In genomic region chr4:59452503-59452933, GRCm38 (mm10) we compare ENCODE assay signal across 17 mouse cellular contexts. TPM values are rescaled to one million over a fixed set of nuclear protein-coding genes. Genes with fewer than 3 reads are reported as not detected.
A peak's percentile ranks its signal among the peaks of the same experiment; 100 is the strongest.
DNase-seq lines count a peak whose midpoint lies in the region; TF ChIP-seq lines count a peak whose summit lies in the region.
"Had no signal": no experiment of that assay in that cellular context is flagged by ENCODE, and none has a peak within 500 bp of the region (broad histone marks: within the 10 kb centered on the region; RNA-seq: fewer than 3 reads in every experiment).

No protein-coding gene starts in this region.

- TF ChIP-seq RAD21 in MEL (IDR thresholded peaks at IDR 0.05; ENCODE audit: low read depth, low read length) = no peak

- TF ChIP-seq EP300 in MEL (IDR thresholded peaks at IDR 0.05; ENCODE audit: low read depth in 1 of 2, low read length in 2 of 2) = peak; percentile 27 to 56; a peak in 1 of 4 replicates

- no peak; a peak in 1 of 4 replicates for TF ChIP-seq POLR2A in MEL (IDR thresholded peaks at IDR 0.05; ENCODE audit: control insufficient read depth in 1 of 2, insufficient read depth in 1 of 2, low read depth in 1 of 2, low read length in 2 of 2, poor library complexity in 1 of 2)
- no peak for TF ChIP-seq POLR2A in kidney, adult 2 months (IDR thresholded peaks at IDR 0.05; ENCODE audit: low read depth, low read length)

- intact Hi-C loops in gastrocnemius, postnatal 14 days (cut with DNase I; ENCODE audit: low total_unique reads) = no loop called here
- intact Hi-C loops in heart, postnatal 14 days (cut with DNase I) = no loop called here

- 33% methylated on average over 8 of the region's 8 CpGs for WGBS in kidney, adult 2 months
- WGBS in macrophage (ENCODE audit: missing documents) = 66% methylated on average over 8 of the region's 8 CpGs

- no peaks in the 10 kb centered on the region for H3K27me3 ChIP-seq in MEL (ENCODE audit: control insufficient read depth in 1 of 2, insufficient read depth in 2 of 2, low read length in 2 of 2)
- no peaks in the 10 kb centered on the region for H3K27me3 ChIP-seq in kidney, adult 2 months (replicated peaks; ENCODE audit: control insufficient read depth, insufficient read depth, low read length)
- H3K27me3 ChIP-seq: embryonic facial prominence, embryonic 13.5 days; forebrain, embryonic 15.5 days; hindbrain, embryonic 12.5 days; liver, embryonic 15.5 days; midbrain, embryonic 13.5 days had no signal

- peak; percentile 61 for DNase-seq in heart, adult 11 months
- DNase-seq in heart, adult 8-10 months (ENCODE audit: low spot score) = no peak
- DNase-seq in MEL (ENCODE audit: low read depth, low spot score) = peak; percentile 90
- DNase-seq in kidney, adult 2 months = peak; percentile 87
- DNase-seq in gastrocnemius, postnatal 14 days = no peak
- DNase-seq in heart, postnatal 14 days = no peak
- DNase-seq in heart, adult 9 months (ENCODE audit: low spot score in 2 of 2) = no peak
- DNase-seq: cerebellum, adult 9-10 months; heart, adult 18-20 months; right cerebral cortex, postnatal 4 days had no signal

- peaks cover 0 to 33% of the 10 kb centered on the region in 2 experiments; a peak in 2 of 4 replicates for H3K36me3 ChIP-seq in MEL (ENCODE audit: control insufficient read depth in 1 of 2, insufficient read depth in 2 of 2, low read length in 2 of 2)
- H3K36me3 ChIP-seq in kidney, adult 2 months (ENCODE audit: control insufficient read depth, insufficient read depth, low read length) = no peaks in the 10 kb centered on the region
- no peaks in the 10 kb centered on the region for H3K36me3 ChIP-seq in macrophage (ENCODE audit: inconsistent target)
- H3K36me3 ChIP-seq: embryonic facial prominence, embryonic 13.5 days; forebrain, embryonic 15.5 days; hindbrain, embryonic 12.5 days; liver, embryonic 15.5 days; midbrain, embryonic 13.5 days had no signal

- H3K79me2 ChIP-seq in MEL (ENCODE audit: control insufficient read depth, insufficient read depth, low read length, poor library complexity) (no peaks in the 10 kb centered on the region; the same call in 1 of the 2 replicates), macrophage (ENCODE audit: inconsistent target) (no peaks in the 10 kb centered on the region)

- TF ChIP-seq CTCF in MEL (IDR thresholded peaks at IDR 0.05 in 2 of 3, conservative IDR thresholded peaks at IDR 0.05 in 1 of 3; ENCODE audit: control insufficient read depth in 1 of 3, insufficient read depth in 1 of 3, low read depth in 2 of 3, low read length in 3 of 3, poor library complexity in 1 of 3, severe bottlenecking in 1 of 3) = no peak
- TF ChIP-seq CTCF in kidney, adult 2 months (conservative IDR thresholded peaks at IDR 0.05; ENCODE audit: insufficient read depth, insufficient read length, low read depth, low read length) = no peak

- peak overlapping the region; percentile 37 to 73 for H3K4me3 ChIP-seq in MEL (ENCODE audit: control insufficient read depth in 1 of 2, insufficient read depth in 1 of 2, low read depth in 2 of 2, low read length in 2 of 2)
- no peak overlapping the region for H3K4me3 ChIP-seq in kidney, adult 2 months (ENCODE audit: insufficient read depth, low read depth, low read length)
- H3K4me3 ChIP-seq in macrophage (ENCODE audit: inconsistent target) = no peak overlapping the region
- H3K4me3 ChIP-seq: embryonic facial prominence, embryonic 13.5 days; forebrain, embryonic 15.5 days; hindbrain, embryonic 12.5 days; left cerebral cortex, adult 2 months; liver, embryonic 15.5 days; midbrain, embryonic 13.5 days had no signal

- peak overlapping the region; percentile 92 for H3K27ac ChIP-seq in MEL (ENCODE audit: control insufficient read depth, low read depth, low read length)
- H3K27ac ChIP-seq in kidney, adult 2 months (ENCODE audit: insufficient read depth, low read depth, low read length) = peak overlapping the region; percentile 74
- peak overlapping the region; percentile 54 for H3K27ac ChIP-seq in macrophage
- H3K27ac ChIP-seq: embryonic facial prominence, embryonic 13.5 days; forebrain, embryonic 15.5 days; hindbrain, embryonic 12.5 days; left cerebral cortex, adult 2 months; liver, embryonic 15.5 days; midbrain, embryonic 13.5 days had no signal

- peak overlapping the region; percentile 65 for H3K9ac ChIP-seq in MEL (ENCODE audit: control insufficient read depth, low read depth, low read length, poor library complexity, severe bottlenecking)
- H3K9ac ChIP-seq: embryonic facial prominence, embryonic 13.5 days; forebrain, embryonic 15.5 days; hindbrain, embryonic 12.5 days; liver, embryonic 15.5 days; midbrain, embryonic 13.5 days had no signal

- H3K9me3 ChIP-seq in MEL (replicated peaks; ENCODE audit: insufficient read depth, low read length) = no peaks in the 10 kb centered on the region
- H3K9me3 ChIP-seq: embryonic facial prominence, embryonic 13.5 days; forebrain, embryonic 15.5 days; hindbrain, embryonic 12.5 days; liver, embryonic 15.5 days; midbrain, embryonic 13.5 days had no signal

- peaks cover 26 to 39% of the 10 kb centered on the region in 2 experiments for H3K4me1 ChIP-seq in MEL (ENCODE audit: control insufficient read depth in 1 of 2, insufficient read depth in 2 of 2, low read length in 2 of 2)
- peaks cover 12% of the 10 kb centered on the region; the same call in 1 of the 2 replicates for H3K4me1 ChIP-seq in kidney, adult 2 months (ENCODE audit: control insufficient read depth, insufficient read depth, low read length)
- H3K4me1 ChIP-seq: embryonic facial prominence, embryonic 13.5 days; forebrain, embryonic 15.5 days; hindbrain, embryonic 12.5 days; midbrain, embryonic 13.5 days had no signal

TF ChIP-seq in MEL, 35 proteins besides CTCF, POLR2A, EP300 and RAD21 (continues in another document):
- TF ChIP-seq SIN3A (IDR thresholded peaks at IDR 0.05; ENCODE audit: low read length) (0 out of 2 replicates have a peak, but pooled peaks have one; percentile 30), ZC3H11A (IDR thresholded peaks at IDR 0.05; ENCODE audit: low read depth, low read length) (no peak), MYC (IDR thresholded peaks at IDR 0.05; ENCODE audit: low read depth, low read length) (no peak), RCOR1 (IDR thresholded peaks at IDR 0.05; ENCODE audit: low read depth, low read length) (no peak), ZMIZ1 (IDR thresholded peaks at IDR 0.05; ENCODE audit: low read depth, low read length) (no peak), KAT2A (conservative IDR thresholded peaks at IDR 0.05; ENCODE audit: low read depth, low read length) (no peak), TCF12 (IDR thresholded peaks at IDR 0.05; ENCODE audit: low read depth, low read length) (no peak; the same call in 1 of the 2 replicates), HCFC1 (IDR thresholded peaks at IDR 0.05; ENCODE audit: low read depth, low read length) (0 out of 2 replicates have a peak, but pooled peaks have one; percentile 23), UBTF (IDR thresholded peaks at IDR 0.05; ENCODE audit: borderline replicate concordance, insufficient read depth, low read depth, low read length) (no peak), JUND (IDR thresholded peaks at IDR 0.05; ENCODE audit: low read depth, low read length) (no peak), NRF1 (IDR thresholded peaks at IDR 0.05; ENCODE audit: insufficient read depth, low read depth, low read length, poor library complexity, severe bottlenecking) (no peak), MEF2A (IDR thresholded peaks at IDR 0.05; ENCODE audit: extremely low read depth, insufficient replicate concordance, low read depth, low read length, poor library complexity, severe bottlenecking) (no peak), POLR2AphosphoS5 (IDR thresholded peaks at IDR 0.05; ENCODE audit: borderline replicate concordance, low read depth, low read length) (no peak), CHD1 (IDR thresholded peaks at IDR 0.05; ENCODE audit: low read depth, low read length) (no peak), GATA1 (IDR thresholded peaks at IDR 0.05; ENCODE audit: low read depth, low read length) (0 out of 2 replicates have a peak, but pooled peaks have one; percentile 12), NELFE (IDR thresholded peaks at IDR 0.05; ENCODE audit: low read depth, low read length) (peak; percentile 48; the same call in 1 of the 2 replicates), E2F4 (IDR thresholded peaks at IDR 0.05; ENCODE audit: borderline replicate concordance, low read depth, low read length) (no peak), TAL1 (IDR thresholded peaks at IDR 0.05; ENCODE audit: low read length) (no peak), MXI1 (IDR thresholded peaks at IDR 0.05; ENCODE audit: low read depth, low read length) (peak; percentile 71; the same call in 1 of the 2 replicates), TBP (IDR thresholded peaks at IDR 0.05; ENCODE audit: low read depth, low read length) (peak; percentile 44; the same call in 1 of the 2 replicates), POLR2AphosphoS2 (IDR thresholded peaks at IDR 0.05; ENCODE audit: low read length) (no peak), ZNF384 (IDR thresholded peaks at IDR 0.05; ENCODE audit: low read depth, low read length) (no peak), MAZ (IDR thresholded peaks at IDR 0.05; ENCODE audit: low read depth, low read length) (no peak), BHLHE40 (IDR thresholded peaks at IDR 0.05; ENCODE audit: borderline replicate concordance, low read depth, low read length) (no peak), ZKSCAN1 (IDR thresholded peaks at IDR 0.05; ENCODE audit: low read depth, low read length) (no peak), MAX (IDR thresholded peaks at IDR 0.05; ENCODE audit: low read length) (peak; percentile 58), ELF1 (IDR thresholded peaks at IDR 0.05; ENCODE audit: low read depth, low read length) (no peak), MYB (IDR thresholded peaks at IDR 0.05; ENCODE audit: low read depth, low read length) (no peak), CHD2 (IDR thresholded peaks at IDR 0.05; ENCODE audit: low read length) (no peak)

RNA-seq across cellular contexts. Expression of gene Susd1, which starts 14.1 kb away (rescaled TPM):
- total RNA-seq in heart, adult 8-10 months (2022) = 1 to 10 TPM in 1 of 4 experiments, under 1 TPM in 3; 0.31 to 2.2 (median 0.83) TPM
- 44.4 and 49.0 TPM in 2 replicates for total RNA-seq in MEL (2012; rRNA removed)
- 100 to 1,000 TPM in 1 of 2 experiments, 10 to 100 TPM in 1; 67.6 to 180 TPM for polyA plus RNA-seq in MEL (2012; ENCODE audit: insufficient read depth in 1 of 2, insufficient read length in 2 of 2, low read depth in 1 of 2, low replicate concordance in 2 of 2, missing spikeins in 1 of 2)
- 7.3 and 8.8 TPM in 2 replicates for polyA plus RNA-seq in kidney, adult 2 months (2012; rRNA removed)
- 10 to 100 TPM; 15.2 to 52.3 (median 33.6) TPM for total RNA-seq in macrophage (2018; cell fraction: chromatin; rRNA removed)
- total RNA-seq in macrophage (2018; cell fraction: cytosol; rRNA removed) = 10 to 100 TPM; 11.5 to 16.3 (median 13.2) TPM
- 10 to 100 TPM; 20.6 to 50.5 (median 30.7) TPM for total RNA-seq in macrophage (2018; cell fraction: nucleus; rRNA removed)
- 10.8 to 18.9 TPM (median 18.4 TPM) in 3 replicates for polyA plus RNA-seq in macrophage (2018)
- 1 to 10 TPM in 1 of 2 experiments, under 1 TPM in 1; 0.40 to 1.3 TPM for total RNA-seq in gastrocnemius, postnatal 14 days (2021)
- 1 to 10 TPM in 1 of 2 experiments, under 1 TPM in 1; 0.98 to 1.5 TPM for total RNA-seq in heart, postnatal 14 days (2021)

Comparison
In these comparisons a context has a peak if more than half of its experiments do, and no peak if none do; other contexts are left out.
1. DNase-seq: peak in heart, adult 11 months (single experiment), MEL (single experiment) and kidney, adult 2 months (single experiment); none in heart, adult 8-10 months (single experiment), gastrocnemius, postnatal 14 days (single experiment), heart, postnatal 14 days (0 of 2) and heart, adult 9 months (0 of 2).
2. H3K4me3 ChIP-seq: peak in MEL (2 of 2); none in kidney, adult 2 months (single experiment) and macrophage (single experiment).
3. RNA of gene Susd1, which starts 14.1 kb away (total RNA-seq): 44.4 to 49.0 TPM in MEL; 0.98 to 1.5 TPM in heart, postnatal 14 days, 0.40 to 1.3 TPM in gastrocnemius, postnatal 14 days and 0.31 to 2.2 TPM in heart, adult 8-10 months; every median in the first group is over 10 times any median in the second.
4. Peak in every context shown above with its lines, with median percentiles within 50 percentile points of each other: H3K27ac ChIP-seq.